Mouse (Mus musculus) cerebellum, adult 8-10 months (tissue): ENCODE measurements at regions not wholly inside any gene's neighbourhood (a gene's known extent, or its start where the extent isn't known, plus 50 kb on each side); places are given as distances from the start of the nearest gene placed in this dataset.

ENCODE experiments used
- DNase-seq: peaks from one replicate; pipeline ENCODE4 v3.0.0; 2022

- no peak for DNase-seq
Observed at GRCm38 (mm10) chr19:14035371-14035770, 122.0 kb downstream of the Olfr1505 start.

GRCm38 (mm10) chr19:14035785-14036184 lies 122.5 kb downstream of the Olfr1505 start:
- DNase-seq = no peak

GRCm38 (mm10) chr19:14036750-14037149 lies 123.4 kb downstream of the Olfr1505 start:
- no peak for DNase-seq

GRCm38 (mm10) chr19:14042753-14043152 lies 129.4 kb downstream of the Olfr1505 start:
- no peak for DNase-seq

- no peak for DNase-seq
Observed at GRCm38 (mm10) chr19:14045456-14045855, 132.1 kb downstream of the Olfr1505 start.

GRCm38 (mm10) chr19:14052052-14052451 lies 138.7 kb downstream of the Olfr1505 start:
- DNase-seq = no peak

GRCm38 (mm10) chr19:14080538-14080937 lies 167.2 kb downstream of the Olfr1505 start:
- no peak for DNase-seq

GRCm38 (mm10) chr19:14084726-14085125 lies 171.4 kb downstream of the Olfr1505 start:
- DNase-seq = no peak

- DNase-seq = no peak
Observed at GRCm38 (mm10) chr19:14090106-14090505, 176.8 kb downstream of the Olfr1505 start.

GRCm38 (mm10) chr19:14094191-14094590 lies 180.9 kb downstream of the Olfr1505 start:
- DNase-seq = no peak

GRCm38 (mm10) chr19:14096187-14096586 lies 182.9 kb downstream of the Olfr1505 start:
- DNase-seq = no peak

- no peak for DNase-seq
Observed at GRCm38 (mm10) chr19:14109091-14109490, 195.8 kb downstream of the Olfr1505 start.

GRCm38 (mm10) chr19:14123348-14124113 lies 210.2 kb downstream of the Olfr1505 start:
- no peak for DNase-seq

- DNase-seq = no peak
Observed at GRCm38 (mm10) chr19:14124250-14124827, 211.0 kb downstream of the Olfr1505 start.

GRCm38 (mm10) chr19:14124986-14125385 lies 211.7 kb downstream of the Olfr1505 start:
- DNase-seq = no peak

- DNase-seq = no peak
Observed at GRCm38 (mm10) chr19:14128397-14129209, 215.3 kb downstream of the Olfr1505 start.

GRCm38 (mm10) chr19:14161217-14161616 lies 247.9 kb downstream of the Olfr1505 start:
- no peak for DNase-seq

- no peak for DNase-seq
Observed at GRCm38 (mm10) chr19:14162773-14163172, 249.4 kb downstream of the Olfr1505 start.

GRCm38 (mm10) chr19:14165775-14166174 lies 252.4 kb downstream of the Olfr1505 start:
- DNase-seq = no peak

GRCm38 (mm10) chr19:14180244-14180643 lies 266.9 kb downstream of the Olfr1505 start:
- no peak for DNase-seq

- no peak for DNase-seq
Observed at GRCm38 (mm10) chr19:14180956-14181355, 267.6 kb downstream of the Olfr1505 start.

GRCm38 (mm10) chr19:14181661-14182415 lies 268.5 kb downstream of the Olfr1505 start:
- DNase-seq = no peak

- no peak for DNase-seq
Observed at GRCm38 (mm10) chr19:14191820-14192219, 278.5 kb downstream of the Olfr1505 start.
